Mouse (Mus musculus) erythroblast, embryonic 14.5 days (primary cell): ENCODE results near the gene Cs. TPM values are rescaled to one million over a fixed set of nuclear protein-coding genes. Genes with fewer than 3 reads are reported as not detected.
"Not testable (repeated sequence)": the region's sequence is repeated elsewhere in the genome, so short reads cannot be mapped to it uniquely, and the experiment has no call there.

Source experiments
- H3K27me3 ChIP-seq: 2 replicates; pipeline ENCODE4 v1.6.1; 2012; ENCODE audit warnings: inconsistent platforms; ENCODE audit not compliant: control insufficient read depth
- H3K36me3 ChIP-seq: 2 replicates; pipeline ENCODE4 v1.6.1; 2012; ENCODE audit warnings: mild to moderate bottlenecking, inconsistent platforms; ENCODE audit not compliant: control insufficient read depth
- H3K4me1 ChIP-seq: 2 replicates; pipeline ENCODE4 v1.6.1; 2012; ENCODE audit warnings: inconsistent platforms; ENCODE audit not compliant: control insufficient read depth
- H3K4me3 ChIP-seq: replicated peaks from 2 replicates; pipeline ENCODE3; 2012; ENCODE audit warnings: moderate library complexity, mild to moderate bottlenecking, inconsistent platforms
- H3K9me3 ChIP-seq: 2 replicates; pipeline ENCODE4 v1.6.1; 2012; ENCODE audit warnings: low read length, inconsistent platforms, mixed read lengths; ENCODE audit not compliant: control insufficient read depth
- GATA1 ChIP-seq: IDR thresholded peaks from 2 replicates; pipeline ENCODE4 v1.6.1; 2012; ENCODE audit warnings: low read length, inconsistent platforms, mixed read lengths
- TAL1 ChIP-seq: IDR thresholded peaks from 3 replicates; pipeline ENCODE4 v1.6.1; 2012; ENCODE audit warnings: low read length, inconsistent platforms, mixed read lengths
- polyA plus RNA-seq: library from polyadenylated mRNA; stranded (reverse); fragments of >175 nt; gene quantifications from 2 replicates; pipeline ENCODE4 v1.2.3, GENCODE M21; 2012

Cs gene
- polyA plus RNA-seq, 1 experiment = 2.2 TPM

DNA sequence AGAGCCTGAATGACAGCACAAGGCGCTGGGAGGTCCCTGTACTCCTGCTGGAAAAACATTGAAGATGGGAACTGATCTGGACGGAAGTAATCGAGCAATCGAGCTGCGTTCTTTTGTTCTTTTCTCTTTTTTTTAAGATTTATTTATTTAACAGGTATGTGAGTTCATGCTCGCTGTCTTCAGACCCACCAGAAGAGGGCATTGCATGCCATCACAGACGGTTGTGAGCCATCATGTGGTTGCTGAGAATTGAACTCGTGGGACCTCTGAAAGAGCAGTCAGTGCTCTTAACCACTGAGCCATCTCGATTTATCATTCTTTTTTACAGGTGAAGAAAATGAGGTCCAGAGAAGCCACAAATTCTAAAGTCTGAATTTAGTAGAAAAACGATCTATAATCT, 9.9 kb upstream of the Cs start:
- TF ChIP-seq GATA1 = no peak
- no peak for TF ChIP-seq TAL1
- Histone ChIP-seq H3K9me3 (no peaks in the 10 kb centered on the region), H3K36me3 (peaks cover 35% of the 10 kb centered on the region), H3K4me3 (no peak overlapping the region), H3K4me1 (peaks cover 21% of the 10 kb centered on the region), H3K27me3 (no peaks in the 10 kb centered on the region)

GRCm38 (mm10) chr10:128332358-128333249, 4.9 kb upstream of the Cs start:
- peaks cover 12% of the 10 kb centered on the region for H3K36me3 ChIP-seq
- peaks cover 40% of the 10 kb centered on the region for H3K4me1 ChIP-seq
- not testable (repeated sequence) for H3K27me3 ChIP-seq, H3K4me3 ChIP-seq, H3K9me3 ChIP-seq

- Histone ChIP-seq H3K4me3 (peak overlapping the region; percentile 95), H3K9me3 (no peaks in the 10 kb centered on the region), H3K36me3 (peaks cover 19% of the 10 kb centered on the region), H3K4me1 (peaks cover 66% of the 10 kb centered on the region), H3K27me3 (no peaks in the 10 kb centered on the region)
- TF ChIP-seq TAL1 (no peak), GATA1 (no peak)
Observed at GRCm38 (mm10) chr10:128335582-128335981, 2.0 kb upstream of the Cs start.

DNA sequence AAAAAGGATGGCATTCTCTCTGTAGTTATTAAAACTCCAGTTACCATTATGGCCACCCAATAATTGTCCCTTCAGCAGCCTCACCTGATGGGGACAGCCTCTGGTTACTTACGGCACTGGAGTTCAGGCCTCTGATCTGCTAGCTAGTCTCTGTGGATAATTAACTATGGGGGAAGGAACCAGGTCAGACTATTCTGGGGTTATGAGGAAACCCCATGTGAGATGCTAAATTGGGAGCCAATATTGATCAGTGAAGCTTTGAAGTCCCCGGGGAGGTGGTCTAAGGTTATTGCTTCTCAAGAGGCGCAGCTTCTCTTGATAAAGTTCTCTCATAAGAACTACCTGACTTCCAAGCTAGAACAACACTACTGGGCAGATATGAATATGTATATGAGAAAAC, 1.3 kb upstream of the Cs start:
- TF ChIP-seq TAL1 (no peak), GATA1 (no peak)
- H3K4me3 ChIP-seq = peak overlapping the region; percentile 95
- no peaks in the 10 kb centered on the region for H3K27me3 ChIP-seq
- H3K4me1 ChIP-seq = peaks cover 71% of the 10 kb centered on the region
- H3K9me3 ChIP-seq = no peaks in the 10 kb centered on the region
- peaks cover 25% of the 10 kb centered on the region for H3K36me3 ChIP-seq

DNA sequence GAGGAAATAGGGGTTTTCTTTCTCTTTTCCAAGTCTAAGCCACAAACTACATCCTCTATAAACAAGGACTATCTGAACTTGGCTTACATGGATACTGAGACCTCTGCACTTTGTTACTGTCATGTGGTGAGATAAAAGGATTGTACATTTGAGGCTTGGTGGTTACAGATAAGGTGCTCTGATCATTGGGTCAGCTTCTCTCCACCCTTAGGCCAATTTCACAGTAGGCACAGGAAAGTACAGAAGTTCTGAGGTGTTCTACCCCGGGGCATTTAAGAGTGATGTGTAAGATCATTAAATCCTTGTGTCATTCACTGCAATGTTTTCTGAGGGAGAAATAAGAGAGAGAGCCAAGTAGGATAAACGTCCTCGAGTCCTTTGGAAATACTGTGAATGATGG, 937 bp upstream of the Cs start:
- TF ChIP-seq GATA1 = peak; percentile 68
- TF ChIP-seq TAL1 = peak; percentile 46; the same call in 1 of the 3 replicates
- H3K9me3 ChIP-seq = no peaks in the 10 kb centered on the region
- H3K4me3 ChIP-seq = peak overlapping the region; percentile 95
- peaks cover 29% of the 10 kb centered on the region for H3K36me3 ChIP-seq
- no peaks in the 10 kb centered on the region for H3K27me3 ChIP-seq
- H3K4me1 ChIP-seq = peaks cover 74% of the 10 kb centered on the region

DNA sequence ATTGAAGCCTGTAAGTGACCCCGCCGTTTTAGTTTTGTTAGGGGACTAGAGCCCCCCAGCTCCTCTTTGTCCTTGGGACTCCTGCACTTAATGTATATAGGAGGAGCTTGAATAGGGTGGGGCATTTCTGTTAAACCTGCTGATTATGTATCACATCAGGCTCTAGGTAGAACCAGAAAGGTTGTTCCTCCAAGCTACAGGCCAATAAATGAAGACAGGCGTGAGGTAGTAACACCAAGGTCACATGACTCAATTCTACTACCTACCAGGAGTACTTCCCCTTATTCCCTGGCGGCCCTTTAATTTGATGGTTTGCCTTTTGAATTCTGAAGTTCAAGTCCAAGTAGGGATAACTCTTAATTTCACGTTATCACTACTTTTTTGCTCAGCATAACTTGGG, 881 bp downstream of the Cs start:
- Histone ChIP-seq H3K4me3 (peak overlapping the region; percentile 95), H3K4me1 (peaks cover 85% of the 10 kb centered on the region), H3K27me3 (no peaks in the 10 kb centered on the region), H3K9me3 (no peaks in the 10 kb centered on the region), H3K36me3 (peaks cover 44% of the 10 kb centered on the region)
- TF ChIP-seq TAL1 (no peak), GATA1 (no peak)

- Histone ChIP-seq H3K4me3 (peak overlapping the region; percentile 95), H3K27me3 (no peaks in the 10 kb centered on the region), H3K9me3 (no peaks in the 10 kb centered on the region), H3K4me1 (peaks cover 90% of the 10 kb centered on the region), H3K36me3 (peaks cover 49% of the 10 kb centered on the region)
- TF ChIP-seq GATA1 = no peak
- no peak for TF ChIP-seq TAL1
Observed at GRCm38 (mm10) chr10:128338948-128339347, 1.4 kb downstream of the Cs start.

GRCm38 (mm10) chr10:128340257-128340656, 2.7 kb downstream of the Cs start:
- H3K4me3 ChIP-seq = peak overlapping the region; percentile 5

GRCm38 (mm10) chr10:128343436-128343835, 5.9 kb downstream of the Cs start:
- H3K4me3 ChIP-seq = no peak overlapping the region
- H3K27me3 ChIP-seq = no peaks in the 10 kb centered on the region
- TF ChIP-seq TAL1 = no peak
- no peaks in the 10 kb centered on the region for H3K9me3 ChIP-seq
- H3K36me3 ChIP-seq = peaks cover 72% of the 10 kb centered on the region
- H3K4me1 ChIP-seq = peaks cover 81% of the 10 kb centered on the region

More at GRCm38 (mm10) chr10:128340257-128340656, 2.7 kb downstream of the Cs start:
- H3K9me3 ChIP-seq = no peaks in the 10 kb centered on the region
- no peak for TF ChIP-seq GATA1
- no peak for TF ChIP-seq TAL1
- no peaks in the 10 kb centered on the region for H3K27me3 ChIP-seq
- H3K36me3 ChIP-seq = peaks cover 49% of the 10 kb centered on the region
- H3K4me1 ChIP-seq = peaks cover 89% of the 10 kb centered on the region
